In genomic region chr6:31592579-31593238, GRCm38 (mm10) we compare ENCODE assay signal across 9 mouse cellular contexts. TPM values are rescaled to one million over a fixed set of nuclear protein-coding genes. Genes with fewer than 3 reads are reported as not detected.
DNase-seq lines count a peak whose midpoint lies in the region; ATAC-seq and TF ChIP-seq lines count a peak whose summit lies in the region.
"Had no signal": no experiment of that assay in that cellular context is flagged by ENCODE, and none has a peak within 500 bp of the region (broad histone marks: within the 10 kb centered on the region; RNA-seq: fewer than 3 reads in every experiment).

No protein-coding gene starts in this region.

- H3K4me3 ChIP-seq in hindbrain, embryonic 10.5 days, result no peak overlapping the region
- H3K4me3 ChIP-seq in hindbrain, embryonic 12.5 days, result no peak overlapping the region
- H3K4me3 ChIP-seq in heart, embryonic 10.5 days, result no peak overlapping the region
- H3K4me3 ChIP-seq in small intestine, adult 2 months (ENCODE audit: low read depth, low read length), result no peak overlapping the region
- H3K4me3 ChIP-seq: myocyte had no signal

- peak overlapping the region; percentile 51; the same call in 1 of the 2 replicates for H3K27ac ChIP-seq in hindbrain, embryonic 10.5 days
- H3K27ac ChIP-seq in hindbrain, embryonic 12.5 days, result no peak overlapping the region
- peak overlapping the region; percentile 74 for H3K27ac ChIP-seq in heart, embryonic 10.5 days
- peak overlapping the region; percentile 26; the same call in 1 of the 2 replicates for H3K27ac ChIP-seq in small intestine, adult 2 months (ENCODE audit: insufficient read depth, low read depth, low read length)

- no peak for DNase-seq in hindbrain, embryonic 10.5 days (ENCODE audit: low spot score)
- no peak for DNase-seq in heart, embryonic 10.5 days (ENCODE audit: low spot score)
- peak; percentile 71 to 74 for DNase-seq in kidney, postnatal 25 days
- no peak for DNase-seq in thymus, postnatal 36 days
- no peak for DNase-seq in urinary bladder, postnatal 4 days (ENCODE audit: low spot score in 2 of 2)

- no peak for TF ChIP-seq POLR2A in small intestine, adult 2 months (IDR thresholded peaks at IDR 0.05; ENCODE audit: low read depth, low read length)

- ATAC-seq in hindbrain, embryonic 12.5 days (ENCODE audit: low FRiP score), result no peak
- ATAC-seq in activated CD4-positive, CD25-positive, alpha-beta regulatory T cell, adult 4 months, result no peak

- no peaks in the 10 kb centered on the region for H3K9me3 ChIP-seq in hindbrain, embryonic 10.5 days
- no peaks in the 10 kb centered on the region for H3K9me3 ChIP-seq in hindbrain, embryonic 12.5 days (replicated peaks)
- H3K9me3 ChIP-seq in heart, embryonic 10.5 days, result no peaks in the 10 kb centered on the region

- H3K9ac ChIP-seq in hindbrain, embryonic 12.5 days, result no peak overlapping the region

- no peak for TF ChIP-seq CTCF in small intestine, adult 2 months (IDR thresholded peaks at IDR 0.05; ENCODE audit: extremely low read depth, insufficient read length, insufficient replicate concordance, low read depth, low read length)

- peaks cover 27% of the 10 kb centered on the region for H3K4me1 ChIP-seq in hindbrain, embryonic 10.5 days (replicated peaks)
- peaks cover 17% of the 10 kb centered on the region for H3K4me1 ChIP-seq in hindbrain, embryonic 12.5 days
- H3K4me1 ChIP-seq in heart, embryonic 10.5 days, result peaks cover 63% of the 10 kb centered on the region
- H3K4me1 ChIP-seq in small intestine, adult 2 months (ENCODE audit: control insufficient read depth, insufficient read depth, insufficient read length, low read length), result no peaks in the 10 kb centered on the region

- H3K36me3 ChIP-seq in hindbrain, embryonic 10.5 days, result no peaks in the 10 kb centered on the region
- no peaks in the 10 kb centered on the region for H3K36me3 ChIP-seq in hindbrain, embryonic 12.5 days
- no peaks in the 10 kb centered on the region for H3K36me3 ChIP-seq in heart, embryonic 10.5 days
- H3K36me3 ChIP-seq in small intestine, adult 2 months (ENCODE audit: control insufficient read depth, insufficient read depth, low read length), result no peaks in the 10 kb centered on the region

- no peak overlapping the region for H3K4me2 ChIP-seq in hindbrain, embryonic 12.5 days (replicated peaks)

- WGBS in hindbrain, embryonic 10.5 days, result 82% methylated on average over 1 of the region's 1 CpGs
- 88% methylated on average over 1 of the region's 1 CpGs for WGBS in hindbrain, embryonic 12.5 days
- 72% methylated on average over 1 of the region's 1 CpGs for WGBS in heart, embryonic 10.5 days
- 50% methylated on average over 1 of the region's 1 CpGs for WGBS in small intestine, adult 2 months

- no peaks in the 10 kb centered on the region for H3K27me3 ChIP-seq in hindbrain, embryonic 10.5 days (ENCODE audit: insufficient read depth, poor library complexity, severe bottlenecking)
- no peaks in the 10 kb centered on the region for H3K27me3 ChIP-seq in hindbrain, embryonic 12.5 days
- H3K27me3 ChIP-seq in heart, embryonic 10.5 days (ENCODE audit: insufficient read depth, poor library complexity, severe bottlenecking), result no peaks in the 10 kb centered on the region
- H3K27me3 ChIP-seq in small intestine, adult 2 months (ENCODE audit: control insufficient read depth, insufficient read depth, low read length), result 0 out of 2 replicates have a peak, but pooled peaks cover 2% of the 10 kb centered on the region

RNA-seq across cellular contexts. Expression of gene Podxl, which starts 28.9 kb away (rescaled TPM):
- polyA plus RNA-seq in hindbrain, embryonic 10.5 days (2016; fragmentation: Nextera tagmentation; extraction: Ambion mirVana), result 16.2 and 19.8 TPM in 2 replicates
- 15.6 and 15.7 TPM in 2 replicates for polyA plus RNA-seq in hindbrain, embryonic 12.5 days (2016; fragmentation: Nextera tagmentation; extraction: Ambion mirVana)
- polyA plus RNA-seq in heart, embryonic 10.5 days (2016; fragmentation: Nextera tagmentation; extraction: Ambion mirVana), result 47.6 and 62.0 TPM in 2 replicates
- polyA plus RNA-seq in small intestine, adult 2 months (2012; rRNA removed), result 7.8 and 17.0 TPM in 2 replicates
- polyA plus RNA-seq in activated CD4-positive, CD25-positive, alpha-beta regulatory T cell, adult 4 months (2017; shearing (Covaris generic)), result not detected

Comparison
In these comparisons a context has a peak if more than half of its experiments do, and no peak if none do; other contexts are left out.
1. DNase-seq: peak in kidney, postnatal 25 days (2 of 2); none in hindbrain, embryonic 10.5 days (single experiment), heart, embryonic 10.5 days (single experiment), thymus, postnatal 36 days (0 of 2) and urinary bladder, postnatal 4 days (0 of 2).